Mouse (Mus musculus) limb, embryonic 10.5 days (tissue): ENCODE measurements at regions not wholly inside any gene's neighbourhood (a gene's known extent, or its start where the extent isn't known, plus 50 kb on each side); places are given as distances from the start of the nearest gene placed in this dataset.
"Not testable (repeated sequence)": the region's sequence is repeated elsewhere in the genome, so short reads cannot be mapped to it uniquely, and the experiment has no call there.

ENCODE experiments used
- DNase-seq: peaks from one replicate; pipeline ENCODE4 v3.0.0-alpha.2; 2017; ENCODE audit warnings: low spot score
- H3K27ac ChIP-seq: fragments of 300-500 bp; sonication (generic); 2 replicates; pipeline ENCODE4 v1.5.1; 2016; ENCODE audit warnings: mild to moderate bottlenecking
- H3K27me3 ChIP-seq: fragments of 300-500 bp; sonication (generic); 2 replicates; pipeline ENCODE4 v1.6.1; 2016; ENCODE audit warnings: low read depth, mild to moderate bottlenecking; ENCODE audit not compliant: poor library complexity, severe bottlenecking
- H3K36me3 ChIP-seq: fragments of 300-500 bp; sonication (generic); 2 replicates; pipeline ENCODE4 v1.6.1; 2016; ENCODE audit warnings: mild to moderate bottlenecking, moderate library complexity
- H3K4me1 ChIP-seq: fragments of 300-500 bp; sonication (generic); 2 replicates; pipeline ENCODE4 v1.6.1; 2016
- H3K4me3 ChIP-seq: fragments of 300-500 bp; sonication (generic); 2 replicates; pipeline ENCODE4 v1.5.1; 2016; ENCODE audit warnings: mild to moderate bottlenecking, moderate library complexity
- H3K9me3 ChIP-seq: fragments of 300-500 bp; sonication (generic); replicated peaks from 2 replicates; pipeline ENCODE4 v1.6.1; 2016; ENCODE audit warnings: mild to moderate bottlenecking
- WGBS: fragments of 180-500 bp; shearing (Covaris S2); methylation state at CpG from one replicate; pipeline ENCODE4 v1.1.7; 2016; 5-methylcytosine and 5-hydroxymethylcytosine counted together

DNA sequence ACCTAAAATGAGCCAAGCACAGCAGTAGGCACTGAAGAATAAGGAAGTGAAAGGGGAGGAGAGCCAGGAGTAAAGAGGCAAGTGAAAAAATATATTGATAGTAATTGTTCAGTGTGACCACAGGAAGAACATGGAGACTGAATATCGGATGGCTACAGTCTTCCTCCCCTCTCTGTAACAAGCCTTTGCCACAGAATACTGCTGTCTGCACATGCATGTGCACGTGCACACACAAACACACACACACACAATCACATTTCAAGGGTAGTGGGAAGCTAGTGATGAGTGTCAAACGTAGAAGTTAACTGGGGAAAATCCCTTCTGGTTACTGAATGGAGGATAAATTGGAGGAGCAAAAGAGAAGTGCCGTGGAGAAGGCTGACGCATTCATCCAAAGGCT, 76.2 kb upstream of the Top1 start:
- Histone ChIP-seq H3K27ac (no peak overlapping the region), H3K27me3 (peaks cover 7% of the 10 kb centered on the region; the same call in 1 of the 2 replicates), H3K4me1 (no peaks in the 10 kb centered on the region), H3K36me3 (no peaks in the 10 kb centered on the region), H3K4me3 (no peak overlapping the region), H3K9me3 (no peaks in the 10 kb centered on the region)
- 89% methylated on average over 5 of the region's 5 CpGs for WGBS
- no peak for DNase-seq

DNA sequence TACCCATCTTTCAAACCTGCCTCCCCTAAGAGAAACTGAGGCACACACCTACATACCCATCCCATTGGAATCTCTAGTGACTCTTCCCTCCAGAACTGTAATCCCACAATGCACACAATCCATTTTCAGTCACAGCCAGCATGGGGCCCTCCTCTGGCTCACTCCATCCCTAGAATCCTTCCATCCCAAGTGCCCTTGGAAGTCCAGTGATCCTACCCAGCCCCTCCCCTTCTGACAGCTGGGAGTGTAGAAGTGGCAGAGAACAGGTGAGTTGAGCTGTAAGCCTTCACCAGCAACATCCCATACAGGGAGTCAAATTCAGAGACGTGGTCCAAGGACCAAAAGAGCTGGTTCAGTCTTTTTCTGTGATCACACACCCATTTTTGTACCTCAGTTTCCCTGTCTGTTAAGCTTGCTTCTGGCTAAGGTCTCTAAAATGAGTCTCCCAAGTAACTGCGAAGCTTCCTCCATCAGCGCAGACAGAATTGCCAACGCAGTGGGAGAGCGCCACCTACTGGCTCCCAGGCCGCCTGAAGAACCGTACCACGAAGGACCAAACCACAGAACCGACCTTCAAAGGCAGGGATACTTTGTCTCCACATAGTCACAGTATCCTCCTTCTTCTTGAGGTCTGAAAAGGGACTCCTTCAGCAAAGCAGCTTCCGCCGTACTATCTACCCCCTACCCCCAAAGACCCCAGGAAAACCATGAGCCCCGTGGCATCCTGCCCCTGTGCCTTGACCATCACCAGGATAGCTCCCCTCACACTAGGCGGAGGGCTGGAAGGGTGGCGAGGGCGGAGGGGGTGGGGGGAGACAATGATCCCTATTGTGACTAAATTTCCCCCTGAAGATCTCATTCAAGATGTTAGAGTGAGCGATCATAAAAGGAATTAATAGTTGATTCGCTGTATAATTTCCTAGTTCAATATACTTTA, 67.0 kb upstream of the Top1 start:
- Histone ChIP-seq H3K27ac (no peak overlapping the region), H3K36me3 (no peaks in the 10 kb centered on the region), H3K9me3 (no peaks in the 10 kb centered on the region), H3K4me3 (no peak overlapping the region), H3K4me1 (peaks cover 5% of the 10 kb centered on the region), H3K27me3 (peaks cover 87% of the 10 kb centered on the region)
- DNase-seq, result peak; percentile 92
- WGBS, result 14% methylated on average over 17 of the region's 17 CpGs

DNA sequence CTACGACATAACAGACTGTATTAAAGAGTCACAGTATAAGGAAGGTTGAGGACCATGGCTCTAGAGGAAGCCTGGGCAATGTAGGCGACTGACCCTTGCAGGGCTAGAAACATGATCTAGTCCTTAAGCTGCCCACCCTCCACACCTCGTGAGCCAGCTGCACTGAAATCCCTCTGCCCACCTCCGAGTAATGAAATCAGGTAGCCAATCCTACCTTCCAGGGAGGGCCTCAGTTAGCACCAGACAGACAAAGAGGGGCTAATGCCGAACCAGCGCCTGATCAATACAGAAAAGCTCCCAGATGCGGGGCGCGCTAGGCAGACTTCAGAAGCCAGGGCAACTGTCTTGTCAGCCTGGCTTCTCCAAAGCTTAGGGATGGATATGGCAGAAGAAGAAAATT, 65.4 kb upstream of the Top1 start:
- Histone ChIP-seq H3K27me3 (peaks cover 96% of the 10 kb centered on the region), H3K36me3 (no peaks in the 10 kb centered on the region), H3K4me3 (no peak overlapping the region), H3K4me1 (peaks cover 6% of the 10 kb centered on the region), H3K27ac (no peak overlapping the region), H3K9me3 (no peaks in the 10 kb centered on the region)
- WGBS, result 25% methylated on average over 9 of the region's 9 CpGs
- DNase-seq, result peak; percentile 31

DNA sequence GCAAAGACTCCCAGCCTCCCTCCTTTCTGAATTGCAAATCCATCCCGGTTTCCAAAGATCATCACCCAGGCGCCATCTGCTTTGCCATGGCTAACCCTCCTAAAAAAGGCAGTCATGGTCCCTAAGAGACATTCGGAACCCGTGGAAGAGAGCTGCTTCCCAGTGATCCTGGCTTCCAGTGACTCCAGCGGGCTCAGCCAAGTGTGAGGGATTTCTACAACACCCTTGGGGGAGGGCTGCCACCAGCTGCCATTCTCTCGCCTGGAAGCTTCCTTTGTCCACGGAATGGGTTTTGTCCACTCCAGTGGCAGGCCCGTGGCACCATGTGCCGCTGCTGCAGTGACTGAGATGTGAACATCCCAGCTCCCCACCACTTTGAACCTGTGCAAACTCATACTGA, 64.7 kb upstream of the Top1 start:
- no peak for DNase-seq
- H3K27me3 ChIP-seq, result peaks cover 96% of the 10 kb centered on the region
- no peak overlapping the region for H3K4me3 ChIP-seq
- H3K9me3 ChIP-seq, result no peaks in the 10 kb centered on the region
- no peak overlapping the region for H3K27ac ChIP-seq
- WGBS, result 5% methylated on average over 9 of the region's 9 CpGs
- H3K4me1 ChIP-seq, result peaks cover 6% of the 10 kb centered on the region
- no peaks in the 10 kb centered on the region for H3K36me3 ChIP-seq

DNA sequence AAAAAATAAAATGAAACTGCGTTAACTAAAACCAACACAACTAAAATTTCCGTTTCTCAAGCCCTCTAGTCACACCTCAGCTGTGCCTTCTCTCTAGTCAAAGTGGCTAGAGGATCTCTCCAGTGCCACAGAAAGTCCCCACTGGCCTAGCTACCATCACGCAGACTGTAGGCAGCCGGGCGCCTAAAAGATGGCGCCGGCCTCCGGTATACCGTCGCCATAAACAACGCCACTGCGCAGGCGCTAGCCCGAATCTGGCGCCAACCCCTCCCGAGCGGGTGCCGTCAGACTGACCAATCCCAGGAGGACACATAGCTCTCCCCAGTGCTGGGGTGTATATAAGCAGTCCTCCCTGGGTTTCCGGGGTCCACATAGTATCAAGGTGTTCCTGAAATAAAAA, 62.7 kb upstream of the Top1 start:
- Histone ChIP-seq H3K27me3 (peaks cover 81% of the 10 kb centered on the region), H3K4me1 (peaks cover 16% of the 10 kb centered on the region)
- 93% methylated on average over 19 of the region's 19 CpGs for WGBS
- not testable (repeated sequence) for H3K4me3 ChIP-seq, DNase-seq, H3K36me3 ChIP-seq, H3K27ac ChIP-seq, H3K9me3 ChIP-seq

DNA sequence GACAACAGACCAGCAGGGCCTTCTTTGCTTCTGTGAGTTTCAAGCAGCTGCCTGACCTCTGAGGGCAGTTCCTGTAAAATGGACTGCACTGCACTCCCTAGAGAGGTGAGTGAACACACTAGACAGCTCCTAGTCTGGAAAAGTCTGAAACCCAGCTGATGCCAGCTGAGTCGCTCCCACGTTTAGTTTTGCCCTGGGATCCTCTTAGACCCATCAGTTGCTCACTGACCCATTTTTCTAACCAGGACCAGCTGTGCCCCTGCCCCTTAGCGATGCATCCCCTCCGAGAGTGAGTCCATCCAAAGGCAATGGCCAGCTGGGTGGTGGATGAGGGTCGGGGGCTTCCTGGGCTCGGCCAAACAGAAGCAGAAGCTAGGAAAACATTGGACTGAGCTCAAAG, 62.2 kb upstream of the Top1 start:
- no peak for DNase-seq
- no peaks in the 10 kb centered on the region for H3K9me3 ChIP-seq
- peaks cover 76% of the 10 kb centered on the region for H3K27me3 ChIP-seq
- H3K36me3 ChIP-seq, result no peaks in the 10 kb centered on the region
- 66% methylated on average over 6 of the region's 6 CpGs for WGBS
- no peak overlapping the region for H3K4me3 ChIP-seq
- peaks cover 16% of the 10 kb centered on the region for H3K4me1 ChIP-seq
- no peak overlapping the region for H3K27ac ChIP-seq

DNA sequence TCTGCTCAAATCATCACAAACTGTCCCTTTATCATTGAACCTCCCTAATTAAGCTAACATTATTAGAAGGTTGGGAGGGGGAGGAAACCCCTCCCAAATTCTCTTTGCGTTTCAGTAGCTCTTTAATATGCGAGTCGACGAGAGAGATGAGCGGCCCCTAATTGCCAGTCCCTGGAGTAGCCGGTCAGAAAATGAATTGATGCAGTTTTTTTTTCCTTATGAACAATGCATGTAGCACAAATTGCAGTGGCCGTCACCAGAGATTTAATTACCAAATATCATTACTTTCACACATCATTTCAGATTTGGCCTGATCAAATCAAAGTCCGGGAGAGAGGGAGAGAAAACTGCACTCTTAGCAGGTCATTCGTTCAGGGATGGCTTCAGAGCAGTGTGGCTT, 61.1 kb upstream of the Top1 start:
- no peaks in the 10 kb centered on the region for H3K9me3 ChIP-seq

DNA sequence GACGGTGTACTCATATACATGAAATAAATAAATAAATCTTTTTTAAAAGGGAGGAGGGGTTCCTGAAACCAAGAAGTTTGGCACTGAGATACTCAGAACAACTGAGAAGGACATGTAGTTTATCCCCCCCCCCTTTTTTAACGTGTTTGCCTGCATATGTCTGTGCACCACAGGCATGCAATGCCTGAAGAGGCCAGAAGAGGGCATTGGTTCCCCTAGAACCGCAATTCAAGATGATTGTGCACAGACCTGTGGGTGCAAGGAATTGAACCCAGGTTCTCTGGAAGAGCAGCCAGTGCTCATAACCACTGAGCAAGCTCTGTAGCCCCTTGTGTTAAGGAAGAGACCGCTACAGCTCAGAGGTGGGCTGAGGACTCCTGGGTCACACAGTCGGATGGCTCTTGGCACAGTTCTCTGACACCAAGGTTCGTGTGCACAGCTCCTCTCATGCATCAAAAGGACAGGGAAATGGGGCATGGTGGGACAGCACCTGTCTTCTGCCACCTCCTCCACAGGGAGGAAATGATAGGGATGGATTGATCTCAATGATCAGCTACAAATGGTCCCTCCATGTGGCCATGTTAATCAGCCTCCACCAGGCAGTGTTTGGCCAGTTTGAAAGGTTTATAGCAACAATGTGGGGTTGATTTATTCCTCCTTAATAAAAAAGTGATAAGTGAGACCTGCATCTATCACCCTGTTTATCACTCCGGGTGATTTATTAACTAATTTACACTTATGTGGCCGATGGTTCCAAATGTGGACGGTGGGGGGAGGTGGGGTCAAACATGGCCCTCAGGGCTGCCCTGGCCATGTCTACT, 58.5 kb upstream of the Top1 start:
- H3K4me1 ChIP-seq, result peaks cover 28% of the 10 kb centered on the region
- no peaks in the 10 kb centered on the region for H3K36me3 ChIP-seq
- H3K27me3 ChIP-seq, result peaks cover 56% of the 10 kb centered on the region
- 55% methylated on average over 9 of the region's 9 CpGs for WGBS
- DNase-seq, result peak; percentile 32
- H3K4me3 ChIP-seq, result no peak overlapping the region
- no peak overlapping the region for H3K27ac ChIP-seq
- H3K9me3 ChIP-seq, result no peaks in the 10 kb centered on the region

More for the DNA sequence above, 61.1 kb upstream of the Top1 start:
- 45% methylated on average over 9 of the region's 9 CpGs for WGBS
- no peak overlapping the region for H3K27ac ChIP-seq
- DNase-seq, result no peak
- H3K27me3 ChIP-seq, result peaks cover 65% of the 10 kb centered on the region
- H3K4me1 ChIP-seq, result peaks cover 18% of the 10 kb centered on the region
- H3K4me3 ChIP-seq, result no peak overlapping the region
- no peaks in the 10 kb centered on the region for H3K36me3 ChIP-seq

DNA sequence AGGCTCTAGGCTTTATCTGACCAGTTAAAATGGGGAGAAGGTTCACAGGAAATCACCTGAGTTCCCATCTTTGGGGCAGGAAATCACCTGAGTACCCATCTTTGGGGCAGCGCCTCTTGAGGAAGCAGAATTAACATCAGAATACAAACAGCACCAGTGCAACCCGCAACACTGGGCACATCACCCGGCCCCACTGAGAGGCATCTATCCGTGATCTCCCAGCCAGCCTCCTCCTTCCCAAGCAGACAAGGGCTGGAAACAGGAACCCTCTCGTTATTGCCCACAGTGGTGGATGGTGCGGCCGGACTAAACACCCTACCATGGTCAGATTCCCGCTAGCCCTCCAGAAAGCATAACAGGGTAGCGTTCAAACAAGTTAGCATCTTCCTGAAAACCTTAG, 57.3 kb upstream of the Top1 start:
- H3K4me1 ChIP-seq, result peaks cover 28% of the 10 kb centered on the region

DNA sequence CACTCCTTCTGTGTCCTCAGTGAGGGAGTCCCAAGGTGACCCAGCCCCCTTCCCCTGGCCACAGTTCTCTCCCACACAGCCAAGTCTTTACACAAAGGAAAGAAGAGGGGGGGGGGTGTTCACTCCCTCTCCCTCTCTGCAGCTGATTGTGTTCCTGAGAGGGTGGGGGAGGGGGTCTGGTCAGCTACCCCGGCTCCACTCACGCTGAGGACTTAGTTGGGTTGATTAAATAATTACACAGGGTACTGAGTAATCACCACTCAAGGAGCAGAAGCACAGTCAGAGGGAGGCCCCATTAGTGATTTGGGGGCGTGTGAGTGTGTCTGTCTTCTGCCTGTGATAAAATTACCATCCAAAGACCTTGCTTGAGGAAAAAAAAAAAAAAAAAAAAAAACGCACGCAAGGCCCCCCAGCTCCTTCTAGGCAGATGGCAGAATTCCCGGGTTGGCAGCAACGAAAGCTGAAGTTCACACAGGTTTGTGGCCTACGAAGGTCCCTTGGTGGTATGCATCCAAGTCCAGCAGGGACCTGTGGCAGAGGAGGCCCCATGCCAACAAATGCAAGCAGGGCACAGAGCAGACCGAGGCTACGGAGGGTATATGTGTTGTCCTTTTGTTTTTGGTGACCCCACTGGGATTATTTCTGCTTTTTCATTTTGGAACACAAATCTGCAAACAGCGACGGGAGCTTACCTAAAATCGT, 55.3 kb upstream of the Top1 start:
- Histone ChIP-seq H3K4me3 (no peak overlapping the region), H3K36me3 (no peaks in the 10 kb centered on the region), H3K9me3 (no peaks in the 10 kb centered on the region), H3K4me1 (peaks cover 26% of the 10 kb centered on the region), H3K27me3 (peaks cover 30% of the 10 kb centered on the region), H3K27ac (no peak overlapping the region)
- no peak for DNase-seq
- WGBS, result 57% methylated on average over 13 of the region's 13 CpGs

More for the DNA sequence above, 57.3 kb upstream of the Top1 start:
- H3K9me3 ChIP-seq, result no peaks in the 10 kb centered on the region
- WGBS, result 81% methylated on average over 9 of the region's 9 CpGs
- H3K27me3 ChIP-seq, result peaks cover 46% of the 10 kb centered on the region
- no peak overlapping the region for H3K27ac ChIP-seq
- no peaks in the 10 kb centered on the region for H3K36me3 ChIP-seq
- no peak overlapping the region for H3K4me3 ChIP-seq
- DNase-seq, result no peak

DNA sequence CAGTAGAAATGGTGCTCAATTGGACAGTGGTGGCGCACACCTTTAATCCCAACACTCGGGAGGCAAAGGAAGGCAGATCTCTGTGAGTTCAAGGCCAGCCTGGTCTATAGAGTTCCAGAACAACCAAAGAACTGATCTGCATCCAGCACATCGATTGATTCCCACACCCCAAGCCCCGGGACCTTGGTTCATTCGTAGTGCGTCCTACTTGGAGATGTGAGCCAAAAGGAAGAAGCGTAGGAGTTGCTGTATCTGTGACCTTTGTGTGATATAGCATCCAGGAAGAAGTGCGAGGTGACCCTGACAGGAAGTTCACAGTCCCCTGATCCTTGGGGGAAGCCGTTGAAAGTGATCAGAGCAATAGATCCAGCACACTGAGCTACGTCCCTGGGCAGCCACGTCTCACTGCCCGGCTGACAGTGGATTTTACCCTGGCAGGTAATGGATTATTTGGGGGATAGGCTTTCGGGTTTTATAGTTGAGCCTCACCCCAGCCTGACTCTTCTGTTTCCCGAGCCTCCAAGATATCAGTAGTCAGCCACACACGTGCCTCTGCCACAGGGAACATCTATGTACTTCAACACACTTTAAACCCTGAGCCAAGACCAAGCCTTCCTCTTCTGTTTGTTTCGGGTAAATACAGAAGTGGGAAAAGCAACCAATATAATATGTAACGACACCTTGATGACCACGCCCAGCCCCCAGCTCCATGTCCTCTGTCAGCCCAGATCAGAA, 54.1 kb upstream of the Top1 start:
- Histone ChIP-seq H3K36me3 (no peaks in the 10 kb centered on the region), H3K4me3 (no peak overlapping the region), H3K27ac (no peak overlapping the region), H3K4me1 (peaks cover 26% of the 10 kb centered on the region), H3K9me3 (no peaks in the 10 kb centered on the region), H3K27me3 (peaks cover 25% of the 10 kb centered on the region)
- DNase-seq, result no peak
- 84% methylated on average over 18 of the region's 18 CpGs for WGBS

DNA sequence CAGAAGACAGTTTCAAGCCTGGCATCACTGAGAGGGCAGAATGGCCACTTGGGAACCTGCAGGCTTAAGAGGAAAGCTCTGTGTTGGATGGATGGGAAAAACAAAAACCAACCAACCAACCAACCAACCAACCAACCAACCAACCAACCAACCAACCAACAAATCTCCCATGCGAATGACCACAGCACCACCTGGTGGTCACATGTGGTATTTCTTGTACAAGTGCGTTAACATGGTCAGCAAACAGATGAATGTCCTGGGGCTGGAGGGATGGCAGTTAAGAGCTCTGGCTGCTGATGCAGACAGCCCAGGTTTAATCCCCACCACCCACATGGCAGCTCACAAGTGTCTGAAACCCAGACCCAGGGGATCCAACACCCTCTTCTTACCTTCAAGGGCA, 52.7 kb upstream of the Top1 start:
- H3K4me1 ChIP-seq, result peaks cover 16% of the 10 kb centered on the region
- peak; percentile 87 for DNase-seq
- no peaks in the 10 kb centered on the region for H3K9me3 ChIP-seq
- H3K36me3 ChIP-seq, result no peaks in the 10 kb centered on the region
- H3K4me3 ChIP-seq, result no peak overlapping the region
- H3K27me3 ChIP-seq, result peaks cover 25% of the 10 kb centered on the region
- no peak overlapping the region for H3K27ac ChIP-seq
- WGBS, result 2% methylated on average over 2 of the region's 2 CpGs
